Mouse (Mus musculus): ENCODE results near the gene Sept11.

The Sept11 gene

DNA sequence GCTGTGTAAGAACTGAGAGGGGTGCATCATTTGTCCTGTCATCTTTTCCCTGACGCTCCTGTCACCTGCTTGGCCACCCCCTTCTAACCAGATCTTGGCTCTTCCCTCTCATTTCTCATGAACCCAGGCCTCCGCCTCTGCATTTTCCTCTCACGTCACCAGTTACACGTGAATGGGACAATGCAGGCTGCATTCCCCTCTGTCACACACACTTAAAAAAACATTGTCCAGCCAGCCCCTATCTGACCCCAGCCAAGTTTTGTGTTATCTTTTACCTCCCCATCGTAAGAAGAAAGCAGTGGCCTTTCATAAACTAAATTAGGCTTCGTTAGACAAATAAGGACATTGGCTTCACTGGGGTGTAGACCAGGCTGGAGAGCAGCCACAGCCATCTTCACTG lies 79.3 kb downstream of the Sept11 start:
- DNase-seq (ENCODE audit: low spot score in 2 of 2): no peak

DNA sequence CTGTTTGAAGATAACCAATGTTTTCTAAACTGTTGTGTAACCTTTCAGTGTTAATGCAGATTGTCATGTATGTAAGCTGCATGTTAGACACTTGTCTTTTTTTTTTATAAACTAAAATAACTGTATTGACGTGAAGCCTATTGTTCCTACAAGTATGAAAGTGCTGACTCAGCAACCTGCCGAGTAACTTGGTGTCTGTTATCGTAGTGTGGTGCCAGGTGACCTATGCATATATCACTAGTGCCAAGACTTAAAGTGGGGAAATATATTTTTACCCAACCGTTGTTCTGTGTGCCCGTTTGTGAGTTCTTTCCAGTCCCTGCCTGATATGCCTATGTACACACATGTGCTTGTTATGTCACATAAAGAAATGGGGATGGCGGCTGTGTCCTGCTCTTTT lies 81.4 kb downstream of the Sept11 start:
- no peak for DNase-seq (ENCODE audit: low spot score in 2 of 2)

DNA sequence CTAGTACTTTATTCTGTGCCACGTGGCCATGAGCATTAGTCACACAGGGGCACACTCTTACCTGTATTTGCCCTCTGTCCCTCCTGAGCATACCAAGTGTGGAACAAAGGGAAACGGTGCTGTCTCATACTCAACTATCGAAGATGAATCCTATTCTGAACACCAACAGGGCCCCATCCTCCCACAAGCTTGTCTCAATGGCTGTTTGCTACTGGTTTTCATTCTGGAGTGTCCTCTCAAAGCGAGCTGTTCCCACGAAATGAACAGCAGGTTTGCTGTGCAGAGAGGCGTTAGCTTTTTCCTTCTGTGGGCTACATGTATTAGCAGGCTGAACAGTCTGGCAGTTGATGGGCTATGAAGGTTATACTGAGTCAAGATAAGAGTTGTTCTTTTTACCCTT lies 85.4 kb downstream of the Sept11 start:
- no peak for DNase-seq (ENCODE audit: low spot score in 2 of 2)

DNA sequence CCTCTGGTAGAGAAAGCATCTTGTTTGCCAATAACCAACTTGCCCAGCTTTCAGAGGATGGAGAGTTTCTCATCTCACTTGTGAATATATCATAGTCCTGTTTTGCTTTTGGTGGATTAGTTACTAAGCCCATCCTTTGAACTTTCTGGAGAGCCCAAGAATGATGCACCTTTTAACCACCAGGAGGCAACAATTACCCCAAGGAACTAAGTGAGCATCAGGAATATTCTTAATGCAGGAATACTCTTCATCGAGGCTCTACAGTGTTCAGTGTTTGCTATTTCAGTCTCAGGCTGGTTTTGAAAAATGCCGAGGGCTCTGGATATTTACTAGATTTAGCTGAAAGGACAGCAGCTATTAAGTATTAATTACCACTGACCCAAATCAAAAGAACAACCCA lies 87.0 kb downstream of the Sept11 start:
- no peak for DNase-seq (ENCODE audit: low spot score in 2 of 2)

DNA sequence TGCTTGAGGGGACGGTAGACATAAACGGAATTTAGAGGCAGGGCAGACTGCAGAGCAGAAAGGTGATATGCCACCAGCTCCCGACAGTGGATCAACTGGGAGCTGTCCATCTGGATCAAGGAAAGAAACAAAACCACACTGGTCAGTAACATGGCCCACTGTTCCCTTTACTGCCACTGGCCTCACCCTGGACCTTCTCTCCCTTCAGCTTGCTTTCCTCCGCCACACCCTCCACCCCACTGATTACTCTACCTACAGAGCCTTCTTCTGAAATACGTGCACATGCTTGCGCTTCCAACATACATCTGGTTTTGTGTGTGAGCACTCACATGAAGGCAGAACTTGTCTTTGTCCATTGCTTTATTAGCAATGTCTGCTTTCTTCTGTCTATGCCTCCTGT lies 90.1 kb downstream of the Sept11 start:
- DNase-seq (ENCODE audit: low spot score in 2 of 2): no peak

DNA sequence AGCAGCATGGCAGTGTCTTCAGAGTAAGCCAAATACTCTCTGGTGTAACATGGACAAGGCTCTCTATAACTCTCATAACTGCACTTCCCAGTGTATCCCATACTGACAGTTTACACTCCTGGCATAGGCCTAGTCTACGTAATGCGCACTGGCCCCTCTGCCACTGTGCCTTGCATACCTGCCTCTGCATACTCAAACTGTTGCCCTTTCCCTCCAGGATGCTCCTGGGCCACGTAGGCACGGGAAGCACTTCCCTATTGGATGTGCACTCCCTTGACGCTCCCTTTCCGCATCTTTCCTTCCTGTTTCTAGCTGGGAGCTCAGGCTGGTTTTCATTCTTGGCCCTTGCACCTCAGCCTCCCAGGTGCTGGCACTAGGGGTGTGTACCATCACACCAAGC lies 91.3 kb downstream of the Sept11 start:
- no peak for DNase-seq (ENCODE audit: low spot score in 2 of 2)

DNA sequence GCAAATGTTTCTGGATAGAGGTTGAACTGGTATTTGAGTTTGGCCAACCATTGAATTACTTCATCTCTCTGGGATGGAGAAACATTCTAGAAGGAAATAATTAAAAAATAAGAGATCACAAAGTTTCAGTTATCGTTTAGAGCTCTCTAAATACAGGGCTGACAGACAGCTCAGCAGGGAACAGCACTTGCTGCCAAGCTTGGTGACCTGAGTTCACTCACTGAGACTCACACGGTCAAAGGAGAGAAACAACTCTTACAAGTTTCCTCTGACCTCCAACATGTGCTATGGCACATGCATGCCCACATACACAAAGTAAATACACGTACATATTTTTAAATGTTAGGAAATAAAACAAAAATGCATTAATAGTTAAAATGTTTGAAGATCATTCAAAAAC lies 96.4 kb downstream of the Sept11 start:
- no peak for DNase-seq (ENCODE audit: low spot score in 2 of 2)

DNA sequence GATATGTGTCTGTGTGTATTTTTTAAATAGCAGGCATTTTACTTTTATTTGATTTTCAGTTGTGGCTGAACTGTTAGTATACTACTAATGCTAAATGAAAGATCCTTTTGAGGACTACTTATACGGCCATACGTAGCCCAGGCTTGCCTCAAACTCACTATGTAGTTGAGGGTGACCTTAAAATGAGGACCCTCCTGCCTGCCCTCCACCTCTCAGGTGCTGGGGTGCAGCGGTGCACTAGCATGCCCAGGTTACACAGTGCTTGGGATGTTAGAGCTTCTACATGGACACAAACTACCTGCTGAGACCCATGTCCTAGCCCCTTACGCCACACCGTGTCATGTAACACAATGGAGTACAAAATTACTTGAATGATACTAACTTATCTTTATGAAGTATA lies 97.2 kb downstream of the Sept11 start:
- DNase-seq (ENCODE audit: low spot score in 2 of 2): no peak

DNA sequence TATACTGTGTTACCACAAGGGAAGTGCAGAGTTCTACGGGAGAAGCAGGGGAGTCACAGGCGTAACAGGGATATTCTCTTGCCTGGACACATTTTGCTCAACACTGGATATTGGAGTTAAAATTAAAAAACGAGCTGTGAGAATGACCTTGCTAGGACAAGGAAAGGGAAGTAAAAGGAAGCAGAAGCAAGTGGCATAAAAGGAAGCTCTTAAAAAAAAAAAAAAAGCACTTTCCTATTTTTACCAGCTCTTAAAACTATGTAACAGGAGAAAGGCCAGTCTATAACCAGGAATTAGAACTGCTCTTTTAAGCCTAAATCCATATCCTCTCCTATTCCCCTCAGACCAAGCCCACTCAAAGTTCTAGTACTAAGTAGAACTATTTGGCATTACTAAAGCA lies 105.0 kb downstream of the Sept11 start:
- no peak for DNase-seq (ENCODE audit: low spot score in 2 of 2)

DNA sequence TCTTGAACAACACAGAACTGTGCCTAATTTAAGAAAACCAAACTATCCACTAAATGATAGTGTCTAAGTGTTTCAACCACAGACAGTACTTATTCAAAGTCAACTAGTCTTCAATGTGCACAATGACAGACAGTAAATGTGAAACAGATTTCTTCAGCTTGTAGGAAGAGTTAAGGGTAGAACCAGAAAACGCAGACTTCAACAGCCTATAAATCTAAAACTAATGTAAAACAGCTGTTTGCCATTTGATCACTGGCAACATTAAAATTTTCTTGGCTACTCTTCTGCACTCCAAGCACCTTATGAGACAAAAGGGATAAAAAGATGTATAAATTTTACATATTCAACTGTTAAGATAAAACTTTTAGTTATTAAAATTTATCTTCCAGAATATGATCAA lies 107.9 kb downstream of the Sept11 start:
- DNase-seq (ENCODE audit: low spot score in 2 of 2): no peak

DNA sequence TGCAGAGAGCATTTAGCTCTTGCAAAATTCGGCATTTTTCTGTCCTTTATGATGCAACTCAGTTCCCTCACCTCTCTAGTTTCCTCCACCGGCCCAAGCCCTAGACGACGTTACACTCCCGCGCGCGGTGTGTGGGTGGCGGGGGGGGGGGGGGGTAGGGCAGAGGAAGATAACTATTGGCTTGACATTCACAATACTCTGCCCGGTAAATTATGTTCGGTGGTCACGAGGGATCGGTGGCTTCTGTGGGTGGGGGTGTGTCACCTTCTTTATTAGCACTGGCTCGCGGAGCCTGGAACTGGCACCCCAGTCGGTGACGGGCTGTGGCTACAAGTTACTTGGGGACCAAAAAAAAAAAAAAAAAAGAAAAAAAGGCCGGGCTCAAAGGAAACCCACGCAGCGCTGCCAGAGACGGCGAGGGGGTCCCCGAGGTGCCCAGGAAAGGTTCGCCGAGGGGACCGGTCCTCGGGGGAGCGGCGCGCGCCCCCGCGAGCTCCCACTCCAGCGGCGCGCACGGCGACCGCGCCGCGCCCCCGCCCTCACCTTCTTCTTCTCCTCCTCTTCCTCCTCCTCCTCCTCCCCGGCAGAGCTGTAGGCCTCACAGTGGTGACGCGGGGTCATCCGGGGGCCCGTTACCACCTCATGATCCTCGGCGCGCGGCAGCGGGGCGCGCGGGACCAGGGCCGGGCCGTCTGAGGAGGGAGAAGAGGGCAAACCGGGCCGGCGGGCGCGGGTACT lies 112.3 kb downstream of the Sept11 start:
- peak; percentile 44 to 59 for DNase-seq (ENCODE audit: low spot score in 2 of 2)

DNA sequence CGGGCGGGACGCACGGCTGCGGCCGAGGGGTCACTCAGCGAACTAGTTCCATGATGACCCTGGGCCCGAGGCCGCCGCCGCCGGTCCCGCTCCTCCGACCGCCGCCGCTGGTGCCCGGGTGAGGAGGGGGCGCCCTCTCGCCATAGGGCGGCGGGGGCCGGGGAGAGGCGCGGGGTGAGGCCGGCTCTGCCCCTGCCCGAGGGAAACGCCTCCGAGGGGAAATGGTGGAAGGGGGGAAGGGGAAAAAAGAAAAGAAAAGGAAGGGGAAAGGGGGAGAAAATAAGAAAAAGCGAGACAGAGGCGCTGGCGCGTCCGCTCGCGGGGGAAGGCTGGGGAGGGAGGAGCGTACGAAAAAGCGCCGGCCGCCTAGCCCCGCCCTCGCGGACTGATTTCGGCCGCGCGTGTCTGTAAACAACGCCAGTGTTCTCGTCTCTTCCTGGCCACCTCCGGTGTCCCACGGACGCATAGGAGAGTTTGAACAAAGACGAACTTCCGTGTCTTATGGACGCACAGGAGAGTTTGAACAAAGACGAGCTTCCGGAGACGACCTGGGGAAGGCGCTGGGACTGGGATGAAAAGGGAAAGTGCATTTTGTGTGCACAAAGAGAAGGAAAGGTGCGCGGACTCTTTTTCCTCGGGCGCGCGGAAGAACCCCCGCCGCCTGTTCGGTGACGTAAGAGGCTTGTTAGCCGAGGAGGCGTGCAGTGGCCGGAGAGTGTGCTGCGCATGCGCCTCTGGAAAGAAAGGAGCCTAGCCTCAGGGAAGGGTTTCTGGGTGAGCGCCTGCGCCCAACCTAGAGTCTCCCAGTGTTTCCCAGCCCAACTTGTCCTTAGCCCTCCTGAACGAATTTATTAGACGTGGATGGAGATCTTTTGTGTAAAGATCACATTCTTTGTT lies 113.1 kb downstream of the Sept11 start, which contains the start of the genes Ccni and 2010109A12Rik:
TSS of gene Ccni (minus strand) at position 387 of the 897 bp plus-strand sequence.
TSS of gene 2010109A12Rik (plus strand) at position 410 of the 897 bp plus-strand sequence.
- DNase-seq (ENCODE audit: low spot score in 2 of 2): peak; percentile 91 to 94

DNA sequence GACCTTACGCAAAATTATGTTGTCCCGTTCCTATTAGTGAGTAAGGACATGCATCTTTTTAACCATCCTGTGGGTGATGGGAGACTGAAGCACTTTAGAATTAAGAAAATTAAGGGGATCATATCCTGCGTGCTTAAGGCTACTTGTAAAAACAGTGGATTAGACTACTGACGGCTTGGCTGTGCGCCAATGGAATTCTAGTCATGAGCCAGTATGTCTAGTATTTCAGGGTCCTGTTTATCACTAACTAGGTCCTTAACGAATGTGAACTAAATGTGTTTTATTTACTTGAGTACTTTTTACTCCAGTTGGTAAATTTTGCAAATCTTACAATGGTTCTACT lies 113.7 kb downstream of the Sept11 start:
- DNase-seq (ENCODE audit: low spot score in 2 of 2): peak; percentile 13 to 21

DNA sequence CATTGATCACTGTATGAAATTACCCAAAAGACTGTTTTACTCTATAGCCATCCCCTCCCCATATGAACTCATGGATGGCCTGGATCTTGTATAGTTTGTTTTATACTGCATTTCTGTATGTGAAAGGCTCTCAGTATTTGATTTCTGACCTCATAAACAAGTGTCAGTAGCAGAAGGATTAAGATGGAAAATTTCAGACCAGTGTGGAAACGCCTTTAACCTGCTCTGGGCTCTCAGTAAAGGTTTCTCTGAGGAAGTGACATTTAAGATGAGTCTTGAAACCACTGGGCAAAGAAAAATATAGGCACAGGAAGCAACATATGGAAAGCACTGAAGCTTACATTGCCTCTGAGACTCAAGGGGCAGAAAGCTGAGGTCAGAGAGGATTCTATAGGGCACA lies 114.3 kb downstream of the Sept11 start:
- no peak for DNase-seq (ENCODE audit: low spot score in 2 of 2)

DNA sequence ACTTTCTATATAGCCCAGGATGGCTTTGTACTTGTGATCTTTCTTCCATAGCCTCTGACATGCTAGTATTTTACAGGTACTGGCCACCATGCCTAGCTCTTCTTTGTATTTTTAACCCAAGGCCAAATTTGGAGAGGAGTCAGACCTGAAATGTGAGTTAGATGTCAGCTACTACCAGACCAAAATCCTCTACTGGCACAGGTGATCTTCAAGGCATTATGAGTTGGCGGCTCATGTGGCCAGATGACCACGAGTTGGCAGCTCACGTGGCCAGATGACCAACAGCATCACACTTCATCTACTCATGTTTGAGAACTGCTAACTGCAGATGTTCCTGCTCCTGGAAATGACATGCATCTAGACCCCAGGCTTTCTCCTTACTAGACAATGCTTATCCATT lies 125.1 kb downstream of the Sept11 start:
- DNase-seq (ENCODE audit: low spot score in 2 of 2): no peak

DNA sequence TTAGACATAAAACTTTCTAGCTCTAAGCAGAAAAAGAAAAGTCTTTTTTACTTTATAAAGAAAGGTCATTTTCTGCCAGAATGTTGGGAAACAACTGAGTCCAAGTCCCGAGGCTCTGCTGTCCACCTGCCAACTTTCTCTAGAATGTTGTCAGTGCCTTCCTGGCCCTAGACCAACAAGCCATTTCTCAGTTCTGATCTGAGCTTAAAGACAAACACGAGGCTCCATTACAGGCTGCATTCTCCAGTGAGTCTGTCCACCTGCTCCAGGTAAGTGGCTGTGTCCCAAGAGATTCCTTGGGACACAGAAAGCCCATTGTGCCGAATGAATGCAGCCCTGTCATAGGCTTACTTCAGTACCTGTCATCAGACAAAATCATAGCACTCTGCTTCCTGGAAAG lies 128.4 kb downstream of the Sept11 start:
- no peak for DNase-seq (ENCODE audit: low spot score in 2 of 2)

DNA sequence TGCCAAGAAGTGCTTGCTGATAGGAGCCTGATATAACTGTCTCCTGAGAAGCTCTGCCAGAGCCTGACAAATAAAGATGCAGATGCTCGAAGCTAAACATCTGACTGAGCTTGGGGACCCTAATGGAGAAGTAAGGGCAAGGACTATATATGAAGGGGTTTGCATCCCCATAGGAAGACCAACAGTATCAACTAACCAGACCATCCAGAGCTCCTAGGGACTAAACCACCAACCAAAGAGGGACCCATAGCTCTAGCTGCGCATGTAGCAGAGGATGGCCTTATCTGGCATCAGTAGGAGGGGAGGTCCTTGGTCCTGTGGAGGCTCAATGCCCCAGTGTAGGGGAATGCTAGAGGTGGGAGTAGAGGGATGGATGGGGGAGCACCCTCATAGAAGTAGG lies 131.3 kb downstream of the Sept11 start:
- no peak for DNase-seq (ENCODE audit: low spot score in 2 of 2)
